Mouse (Mus musculus) induced T-regulatory cell, adult 2 months (primary cell): Measurements from ENCODE around the gene Plac9b.
"Not testable (repeated sequence)": the region's sequence is repeated elsewhere in the genome, so short reads cannot be mapped to it uniquely, and the experiment has no call there.

Source experiments
- DNase-seq: peaks from one replicate; pipeline ENCODE4 v3.0.0-alpha.2; 2012; ENCODE audit warnings: low read depth

Gene Plac9b

DNA sequence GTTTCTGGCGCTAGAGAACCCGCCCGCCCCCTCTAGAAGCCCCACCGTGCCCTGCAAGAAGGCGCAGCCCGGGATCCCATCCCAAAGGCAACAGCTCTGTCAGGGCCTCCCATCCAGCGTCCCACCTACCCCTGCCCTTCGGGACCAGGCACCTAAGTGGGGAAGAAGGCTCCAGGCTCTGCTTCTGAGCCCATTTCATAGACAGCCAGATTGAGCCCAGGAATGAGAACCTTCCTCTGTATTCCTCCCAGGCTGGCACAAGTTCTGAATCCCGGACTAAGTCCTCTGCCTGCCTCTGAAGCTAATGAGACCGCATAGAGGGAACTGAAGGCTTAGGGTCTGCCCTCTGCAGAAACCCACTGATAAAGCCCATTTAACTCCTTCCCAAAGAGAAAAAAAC, at the start of gene Plac9b:
TSS of gene Plac9b (minus strand) at position 101 of the 400 bp plus-strand sequence.
- DNase-seq: not testable (repeated sequence)

DNA sequence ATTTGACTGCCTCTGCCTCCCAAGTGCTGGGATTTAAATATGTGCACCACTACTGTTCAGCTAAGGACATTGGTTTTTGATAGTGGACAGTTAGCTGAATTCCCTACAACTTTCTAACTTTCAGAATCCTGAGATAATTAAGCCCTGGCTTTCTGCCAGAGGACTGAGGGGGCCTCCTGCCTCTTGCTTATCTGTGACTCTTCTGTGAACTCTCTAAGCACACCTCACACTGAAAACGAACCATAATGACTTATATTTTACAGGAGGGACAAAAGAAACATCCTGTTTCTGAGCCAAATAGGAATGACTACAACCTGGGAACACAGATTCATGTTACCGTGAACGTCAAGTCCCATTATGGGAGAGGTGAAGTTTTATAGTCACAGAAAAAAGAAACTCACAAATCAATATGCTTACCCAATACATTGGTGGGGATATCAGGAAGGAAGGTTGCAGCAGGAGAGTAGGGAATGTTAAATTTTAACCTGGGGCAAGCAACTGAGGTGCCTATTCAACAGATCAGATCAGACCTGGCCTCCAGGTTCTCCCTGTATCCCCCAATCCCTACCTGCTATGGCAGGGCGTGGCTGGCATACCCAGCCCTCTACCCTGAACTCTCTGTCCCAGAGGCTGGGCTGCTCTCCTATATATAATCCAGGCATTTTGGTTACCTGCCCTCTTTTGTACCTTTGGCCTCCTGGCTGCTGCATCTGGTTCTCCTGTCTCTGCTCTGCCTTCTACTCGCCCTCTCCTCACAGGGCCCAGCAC, 34.1 kb upstream of the Plac9b start:
- not testable (repeated sequence) for DNase-seq

- DNase-seq: not testable (repeated sequence)
These were observed 24.6 kb upstream of the Plac9b start, which contains the start of gene Tmem254b for GRCm38 (mm10) chr14:26206926-26207247. Tmem254b (minus strand) TSS chr14:26207041.

DNA sequence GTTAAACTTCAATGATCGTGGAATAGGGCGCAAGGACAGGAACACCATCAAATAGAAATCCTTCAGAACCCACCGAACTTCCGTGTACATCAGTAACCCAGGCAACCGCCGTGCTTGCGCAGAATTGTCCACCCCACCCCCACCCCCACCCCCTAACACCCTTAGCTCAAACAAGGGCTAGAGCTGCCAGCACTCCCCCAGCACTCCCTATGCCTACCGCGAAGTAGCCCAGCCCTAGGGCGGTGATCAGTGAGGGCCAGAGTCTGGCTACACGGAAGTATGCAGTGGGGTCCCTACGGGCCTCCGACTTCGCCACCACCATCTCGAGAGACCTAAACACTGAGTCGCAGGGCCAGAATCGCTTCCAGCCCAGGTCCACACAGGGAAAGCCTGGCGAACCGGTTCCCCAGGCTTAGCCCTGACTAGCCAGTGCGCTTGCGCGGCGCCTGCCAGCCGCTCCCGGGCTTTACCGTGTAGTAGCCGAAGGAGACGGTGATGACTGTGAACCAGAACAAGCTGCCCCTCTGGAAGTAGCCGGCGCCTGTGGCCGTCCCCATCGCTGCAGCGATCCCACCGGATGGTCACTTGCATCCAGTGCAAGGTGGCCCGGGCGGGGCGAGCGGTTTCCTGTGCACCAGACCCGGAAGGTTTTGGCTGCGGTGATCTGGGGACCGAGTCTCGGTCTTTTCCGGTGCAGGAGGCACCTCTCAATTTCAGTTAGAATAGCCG, 24.1 kb upstream of the Plac9b start:
- DNase-seq: not testable (repeated sequence)

GRCm38 (mm10) chr14:26197851-26198250, 15.6 kb upstream of the Plac9b start:
- not testable (repeated sequence) for DNase-seq

GRCm38 (mm10) chr14:26188361-26188760, 6.1 kb upstream of the Plac9b start:
- not testable (repeated sequence) for DNase-seq

- not testable (repeated sequence) for DNase-seq
These were observed 4.4 kb upstream of the Plac9b start for GRCm38 (mm10) chr14:26186638-26187037.

DNA sequence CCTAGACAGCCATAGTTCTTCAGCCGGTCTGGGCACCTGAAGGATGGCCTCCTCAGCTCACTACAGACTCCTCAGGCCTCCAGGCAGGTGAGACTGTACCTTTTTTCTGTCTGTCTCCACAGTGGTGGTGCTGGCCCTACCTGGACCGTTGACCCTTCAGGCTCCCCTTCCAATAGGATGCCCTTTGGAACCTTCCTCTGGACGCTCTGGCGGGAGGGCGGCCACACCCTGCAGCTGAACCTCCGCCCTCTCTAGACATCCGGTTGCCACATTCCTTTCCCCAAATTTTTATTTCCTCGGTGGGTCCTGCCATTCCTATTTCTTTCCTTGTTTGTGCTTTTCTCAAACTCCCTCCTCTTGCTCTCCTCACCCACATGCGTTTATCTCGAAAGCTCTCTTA, 620 bp downstream of the Plac9b start:
- DNase-seq: not testable (repeated sequence)

- not testable (repeated sequence) for DNase-seq
These were observed 7.3 kb downstream of the Plac9b start for GRCm38 (mm10) chr14:26175028-26175427.

DNA sequence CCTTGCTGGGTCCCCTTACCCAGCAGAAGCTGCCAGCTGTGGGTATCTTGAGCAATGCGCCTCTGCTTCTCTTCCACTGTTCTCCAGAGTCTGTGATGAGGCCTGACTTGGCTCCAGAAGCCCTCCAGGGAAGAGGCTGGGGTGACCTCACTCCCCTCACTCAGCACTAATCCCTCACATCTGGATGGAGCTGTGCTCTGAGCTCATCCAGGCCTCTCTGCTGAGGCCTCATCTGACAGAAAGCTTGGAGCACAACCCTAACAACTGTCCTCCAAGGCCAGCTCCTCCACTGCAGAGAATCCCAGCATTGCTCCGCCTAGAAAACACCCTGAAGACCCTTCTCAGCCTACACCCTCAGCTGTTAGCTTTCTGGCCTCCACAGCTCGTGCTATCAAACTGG, 8.3 kb downstream of the Plac9b start:
- DNase-seq: not testable (repeated sequence)

DNA sequence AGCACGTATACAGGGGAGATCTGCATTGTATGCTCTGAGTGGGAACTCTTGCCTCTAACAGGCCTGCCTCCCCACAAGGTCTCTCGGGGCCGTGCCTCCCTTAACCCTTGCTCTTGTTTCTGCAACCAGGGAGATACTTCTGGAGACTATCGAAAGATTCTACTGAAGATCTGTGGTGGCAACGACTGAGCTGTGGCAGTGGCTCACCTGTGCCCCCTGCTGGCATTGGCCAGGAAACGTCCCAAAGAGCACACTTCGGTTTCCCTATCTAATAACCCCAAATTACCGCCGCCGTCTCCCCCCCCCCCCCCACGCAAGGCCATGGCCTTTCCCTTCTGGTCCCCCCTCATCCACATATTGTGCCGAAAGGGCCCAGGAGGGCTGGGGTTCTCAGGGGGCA, 17.0 kb downstream of the Plac9b start:
- not testable (repeated sequence) for DNase-seq

GRCm38 (mm10) chr14:26162423-26162822, 19.9 kb downstream of the Plac9b start:
- not testable (repeated sequence) for DNase-seq

DNA sequence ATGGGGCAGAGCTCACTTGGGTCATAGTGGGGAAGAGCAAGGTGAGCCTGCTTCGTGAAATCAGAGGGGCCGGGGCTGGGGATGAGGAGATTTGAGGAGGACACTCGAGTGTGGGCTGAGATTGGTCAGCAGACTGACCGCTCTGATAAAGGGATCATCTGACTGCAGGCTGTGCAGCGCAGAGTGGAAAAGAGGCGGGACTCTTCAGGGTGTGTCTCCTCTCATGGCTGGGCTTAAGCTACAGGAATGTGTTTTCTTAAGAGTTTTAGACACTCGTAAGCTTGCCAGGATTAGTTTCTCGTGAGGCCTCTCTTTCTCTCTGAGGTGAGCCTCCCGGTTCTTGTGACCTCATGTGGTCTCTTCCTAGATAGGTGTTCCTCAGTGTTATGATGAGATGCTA, 21.1 kb downstream of the Plac9b start:
- not testable (repeated sequence) for DNase-seq

DNA sequence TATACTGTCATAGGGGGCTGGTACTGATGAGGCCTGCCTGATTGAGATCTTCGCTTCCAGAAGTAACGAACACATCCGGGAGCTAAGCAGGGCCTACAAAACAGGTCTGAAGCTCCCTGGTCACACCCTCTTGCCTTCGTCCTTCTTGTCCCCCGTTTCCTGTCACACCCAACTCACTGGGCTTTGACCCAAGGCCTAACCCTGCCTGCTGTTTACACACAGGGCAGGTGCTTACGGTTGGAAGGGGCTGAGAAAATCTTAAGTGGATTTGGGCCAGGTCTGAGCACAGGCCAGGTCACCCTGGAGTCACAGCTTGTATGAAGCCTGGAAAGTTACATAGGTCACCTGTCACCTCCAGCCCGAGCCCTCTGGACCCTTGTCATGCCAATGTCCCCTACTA, 26.2 kb downstream of the Plac9b start:
- not testable (repeated sequence) for DNase-seq

DNA sequence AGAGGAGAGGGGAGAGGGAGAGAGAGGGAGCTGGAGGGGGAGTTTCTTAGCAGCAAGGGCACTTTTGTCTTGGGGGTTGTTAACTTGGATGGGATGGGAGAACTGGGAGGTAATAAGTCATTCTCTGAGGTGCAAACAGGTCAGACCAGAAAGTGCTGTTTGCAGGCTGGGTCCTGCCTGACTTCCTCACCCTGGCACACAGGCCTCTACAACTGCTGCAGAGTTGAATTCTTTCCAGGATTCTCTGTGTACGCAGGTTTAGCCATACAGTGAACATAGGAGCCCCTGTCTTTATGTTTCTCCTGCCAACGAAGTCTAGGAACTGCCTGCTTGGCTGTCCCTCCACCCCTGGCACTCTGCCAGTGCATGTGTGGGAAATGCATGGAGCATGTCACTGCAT, 35.2 kb downstream of the Plac9b start:
- not testable (repeated sequence) for DNase-seq

- not testable (repeated sequence) for DNase-seq
These were observed 63.2 kb downstream of the Plac9b start for GRCm38 (mm10) chr14:26119095-26119494.

DNA sequence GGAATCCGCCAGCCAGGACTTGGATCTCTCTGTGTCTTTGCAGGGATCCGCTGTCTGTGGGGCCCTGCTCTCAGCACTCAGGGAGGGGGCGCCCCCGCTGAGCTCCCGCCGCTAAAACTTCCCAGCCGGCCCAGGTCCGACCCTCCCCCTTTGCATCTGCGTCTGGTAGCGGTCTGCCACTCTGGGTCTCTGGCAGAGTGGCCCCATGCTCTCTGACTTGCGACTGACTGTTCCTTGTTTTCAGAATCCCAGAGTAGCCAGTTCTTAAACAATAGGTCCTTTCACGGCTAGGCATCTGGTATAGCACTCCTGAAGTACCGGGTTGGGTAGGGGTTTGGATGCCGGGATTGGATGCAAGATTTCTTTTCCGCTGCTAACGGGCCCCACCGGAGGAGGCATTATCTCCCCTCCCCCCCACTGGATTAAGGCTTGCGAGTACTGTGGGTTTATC, 63.7 kb downstream of the Plac9b start:
- DNase-seq: not testable (repeated sequence)

DNA sequence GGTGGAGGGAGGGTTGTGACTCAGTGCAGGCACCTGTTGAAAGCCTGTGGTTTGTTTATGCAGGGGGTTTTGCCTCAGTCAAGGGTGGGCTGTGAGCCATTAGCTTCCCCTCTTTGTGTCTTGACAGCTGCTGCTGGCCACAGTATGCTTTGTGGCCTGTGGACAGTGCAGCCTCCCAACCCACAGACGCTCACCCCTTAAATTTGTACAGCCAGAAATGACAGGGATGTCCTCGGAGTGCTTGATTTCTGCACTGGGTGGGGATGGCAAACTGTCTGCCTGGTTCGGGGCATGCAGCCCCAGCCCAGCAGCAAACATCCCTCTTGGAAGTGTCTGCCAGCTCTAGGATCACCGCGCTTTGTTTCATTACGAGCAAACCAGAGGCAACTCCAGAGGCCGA, 64.1 kb downstream of the Plac9b start, which contains the start of gene Duxbl2:
TSS of gene Duxbl2 (plus strand) at position 200 of the 400 bp plus-strand sequence.
- DNase-seq: not testable (repeated sequence)
